Mouse (Mus musculus) midbrain, embryonic 16.5 days (tissue): Measurements from ENCODE around the gene Eprs. TPM values are rescaled to one million over a fixed set of nuclear protein-coding genes. Genes with fewer than 3 reads are reported as not detected.

ENCODE experiments used
- ATAC-seq: fragments of 200-750 bp; cut with Nextera tagmentation; 2 replicates; pipeline ENCODE4 v1.8.0; 2017; ENCODE audit warnings: moderate TSS enrichment
- H3K27ac ChIP-seq: fragments of 300-500 bp; sonication (generic); 2 replicates; pipeline ENCODE4 v1.5.1; 2014; ENCODE audit warnings: mild to moderate bottlenecking, low read length, mixed read lengths
- H3K27me3 ChIP-seq: fragments of 300-500 bp; sonication (generic); 2 replicates; pipeline ENCODE4 v1.6.1; 2014; ENCODE audit warnings: low read depth, low read length, mixed read lengths; ENCODE audit not compliant: control insufficient read depth, insufficient read depth
- H3K36me3 ChIP-seq: fragments of 300-500 bp; sonication (generic); 2 replicates; pipeline ENCODE4 v1.6.1; 2014; ENCODE audit warnings: mild to moderate bottlenecking, low read length, moderate library complexity, mixed read lengths; ENCODE audit not compliant: control insufficient read depth, insufficient read depth
- H3K4me1 ChIP-seq: fragments of 300-500 bp; sonication (generic); 2 replicates; pipeline ENCODE4 v1.6.1; 2014; ENCODE audit warnings: mild to moderate bottlenecking, low read length, mixed read lengths; ENCODE audit not compliant: control insufficient read depth, insufficient read depth
- H3K4me2 ChIP-seq: fragments of 300-500 bp; sonication (generic); 2 replicates; pipeline ENCODE4 v1.6.1; 2014; ENCODE audit warnings: mild to moderate bottlenecking, low read length, mixed read lengths
- H3K4me3 ChIP-seq: fragments of 300-500 bp; sonication (generic); 2 replicates; pipeline ENCODE4 v1.5.1; 2014; ENCODE audit warnings: low read depth, mild to moderate bottlenecking, low read length, moderate library complexity, mixed read lengths
- H3K9ac ChIP-seq: fragments of 300-500 bp; sonication (generic); 2 replicates; pipeline ENCODE4 v1.6.1; 2014; ENCODE audit warnings: low read depth, low read length, mixed read lengths
- H3K9me3 ChIP-seq: fragments of 300-500 bp; sonication (generic); replicated peaks from 2 replicates; pipeline ENCODE4 v1.6.1; 2014; ENCODE audit warnings: mild to moderate bottlenecking, low read length, mixed read lengths; ENCODE audit not compliant: control insufficient read depth, poor library complexity, severe bottlenecking
- WGBS: fragments of 180-500 bp; shearing (Covaris S2); extraction: QIAGEN DNeasy Blood & Tissue Kit; methylation state at CpG from one replicate; pipeline ENCODE4 v1.1.7; 2014; 5-methylcytosine and 5-hydroxymethylcytosine counted together
- polyA plus RNA-seq: library from polyadenylated mRNA; unstranded; fragments of >200 nt; fragmentation: Nextera tagmentation; extraction: Ambion mirVana; gene quantifications from 2 replicates; pipeline ENCODE4 v1.2.1, GENCODE M21; 2015

Gene Eprs
- polyA plus RNA-seq, 1 experiment from 2014 or later = 128 TPM

- Histone ChIP-seq H3K27ac (no peak overlapping the region), H3K4me1 (no peaks in the 10 kb centered on the region), H3K27me3 (no peaks in the 10 kb centered on the region), H3K4me2 (no peak overlapping the region), H3K4me3 (no peak overlapping the region), H3K36me3 (peaks cover 19% of the 10 kb centered on the region), H3K9ac (no peak overlapping the region), H3K9me3 (no peaks in the 10 kb centered on the region)
- no peak for ATAC-seq
- WGBS = 65% methylated on average over 5 of the region's 5 CpGs
Measured at GRCm38 (mm10) chr1:185430488-185430887, 67.6 kb downstream of the Eprs start.

GRCm38 (mm10) chr1:185431245-185431997, 68.6 kb downstream of the Eprs start:
- Histone ChIP-seq H3K27me3 (no peaks in the 10 kb centered on the region), H3K4me1 (peaks cover under 1% of the 10 kb centered on the region; the same call in 1 of the 2 replicates), H3K9me3 (no peaks in the 10 kb centered on the region), H3K36me3 (peaks cover 19% of the 10 kb centered on the region), H3K27ac (no peak overlapping the region), H3K9ac (no peak overlapping the region), H3K4me3 (no peak overlapping the region), H3K4me2 (no peak overlapping the region)
- 81% methylated on average over 6 of the region's 6 CpGs for WGBS
- 0 out of 2 replicates have a peak, but pooled peaks have one; percentile 14 for ATAC-seq

GRCm38 (mm10) chr1:185431998-185432317, 69.1 kb downstream of the Eprs start:
- no peaks in the 10 kb centered on the region for H3K27me3 ChIP-seq
- H3K36me3 ChIP-seq = peaks cover 16% of the 10 kb centered on the region
- ATAC-seq = no peak
- no peak overlapping the region for H3K27ac ChIP-seq
- H3K9me3 ChIP-seq = no peaks in the 10 kb centered on the region
- H3K4me2 ChIP-seq = no peak overlapping the region
- no peak overlapping the region for H3K9ac ChIP-seq
- no peak overlapping the region for H3K4me3 ChIP-seq
- WGBS = 93% methylated on average over 13 of the region's 13 CpGs
- peaks cover 4% of the 10 kb centered on the region for H3K4me1 ChIP-seq

- Histone ChIP-seq H3K9me3 (no peaks in the 10 kb centered on the region), H3K4me1 (peaks cover 4% of the 10 kb centered on the region), H3K9ac (no peak overlapping the region), H3K4me2 (no peak overlapping the region), H3K27me3 (no peaks in the 10 kb centered on the region), H3K36me3 (peaks cover 8% of the 10 kb centered on the region), H3K27ac (no peak overlapping the region), H3K4me3 (no peak overlapping the region)
- ATAC-seq = no peak
- WGBS = 84% methylated on average over 6 of the region's 6 CpGs
Measured at GRCm38 (mm10) chr1:185433112-185433511, 70.3 kb downstream of the Eprs start.

GRCm38 (mm10) chr1:185438841-185439580, 76.2 kb downstream of the Eprs start:
- Histone ChIP-seq H3K4me3 (no peak overlapping the region), H3K27me3 (no peaks in the 10 kb centered on the region), H3K36me3 (no peaks in the 10 kb centered on the region), H3K9me3 (no peaks in the 10 kb centered on the region), H3K4me1 (peaks cover 4% of the 10 kb centered on the region), H3K4me2 (no peak overlapping the region), H3K9ac (no peak overlapping the region), H3K27ac (no peak overlapping the region)
- peak; percentile 73 for ATAC-seq
- 67% methylated on average over 9 of the region's 9 CpGs for WGBS

- no peak overlapping the region for H3K9ac ChIP-seq
- peak overlapping the region; percentile 42 for H3K27ac ChIP-seq
- ATAC-seq = peak; percentile 83
- H3K36me3 ChIP-seq = no peaks in the 10 kb centered on the region
- no peaks in the 10 kb centered on the region; the same call in 1 of the 2 replicates for H3K4me1 ChIP-seq
- H3K9me3 ChIP-seq = no peaks in the 10 kb centered on the region
- 53% methylated on average over 18 of the region's 18 CpGs for WGBS
- H3K27me3 ChIP-seq = no peaks in the 10 kb centered on the region
- no peak overlapping the region for H3K4me2 ChIP-seq
- no peak overlapping the region for H3K4me3 ChIP-seq
Measured at GRCm38 (mm10) chr1:185441703-185442472, 79.0 kb downstream of the Eprs start.

DNA sequence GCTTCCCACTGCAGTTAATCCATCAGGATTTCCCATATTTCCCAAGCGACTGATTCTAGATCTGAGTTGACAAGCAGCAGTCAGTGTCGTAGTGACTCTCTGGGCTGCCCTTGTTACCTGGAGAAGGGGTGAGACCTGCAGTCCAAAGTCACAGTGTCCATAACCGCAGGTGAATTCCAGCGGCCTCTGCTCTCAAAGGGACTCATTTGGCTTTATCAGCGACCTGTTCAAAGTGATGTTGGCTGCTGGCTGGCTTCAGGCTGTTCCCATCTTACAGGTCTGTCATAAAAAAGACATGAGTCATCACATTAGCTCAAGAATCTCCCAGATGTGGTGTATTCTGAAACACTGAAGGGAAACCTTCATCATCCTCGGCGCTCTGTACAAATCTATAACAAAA, 86.1 kb downstream of the Eprs start:
- H3K4me1 ChIP-seq = no peaks in the 10 kb centered on the region
- no peak for ATAC-seq
- H3K9ac ChIP-seq = no peak overlapping the region
- WGBS = 89% methylated on average over 7 of the region's 7 CpGs
- 0 out of 2 replicates have a peak, but pooled peaks cover 4% of the 10 kb centered on the region for H3K36me3 ChIP-seq
- H3K27ac ChIP-seq = no peak overlapping the region
- no peaks in the 10 kb centered on the region for H3K27me3 ChIP-seq
- no peaks in the 10 kb centered on the region for H3K9me3 ChIP-seq
- H3K4me2 ChIP-seq = no peak overlapping the region
- H3K4me3 ChIP-seq = no peak overlapping the region

GRCm38 (mm10) chr1:185449727-185450126, 86.9 kb downstream of the Eprs start:
- Histone ChIP-seq H3K4me3 (no peak overlapping the region), H3K9me3 (no peaks in the 10 kb centered on the region), H3K27me3 (no peaks in the 10 kb centered on the region), H3K36me3 (0 out of 2 replicates have a peak, but pooled peaks cover 4% of the 10 kb centered on the region), H3K4me2 (no peak overlapping the region), H3K27ac (no peak overlapping the region), H3K9ac (no peak overlapping the region), H3K4me1 (no peaks in the 10 kb centered on the region)
- ATAC-seq = no peak
- 81% methylated on average over 2 of the region's 2 CpGs for WGBS
